Mouse (Mus musculus) embryonic facial prominence, embryonic 12.5 days (tissue): ENCODE results near the gene Phactr4. TPM values are rescaled to one million over a fixed set of nuclear protein-coding genes. Genes with fewer than 3 reads are reported as not detected.

Source experiments
- ATAC-seq: fragments of 200-750 bp; cut with Nextera tagmentation; 2 replicates; pipeline ENCODE4 v1.8.0; 2017; ENCODE audit not compliant: insufficient number of reproducible peaks, insufficient read depth, low FRiP score, low TSS enrichment
- H3K27ac ChIP-seq: fragments of 300-500 bp; sonication (generic); 2 replicates; pipeline ENCODE4 v1.5.1; 2016; ENCODE audit warnings: mild to moderate bottlenecking
- H3K27me3 ChIP-seq: fragments of 300-500 bp; sonication (generic); 2 replicates; pipeline ENCODE4 v1.6.1; 2016; ENCODE audit warnings: mild to moderate bottlenecking, moderate library complexity
- H3K36me3 ChIP-seq: fragments of 300-500 bp; sonication (generic); 2 replicates; pipeline ENCODE4 v1.6.1; 2016; ENCODE audit warnings: mild to moderate bottlenecking
- H3K4me1 ChIP-seq: fragments of 300-500 bp; sonication (generic); 2 replicates; pipeline ENCODE4 v1.6.1; 2016
- H3K4me2 ChIP-seq: fragments of 300-500 bp; sonication (generic); replicated peaks from 2 replicates; pipeline ENCODE4 v1.6.1; 2016; ENCODE audit warnings: mild to moderate bottlenecking, moderate library complexity
- H3K4me3 ChIP-seq: fragments of 300-500 bp; sonication (generic); 2 replicates; pipeline ENCODE4 v1.5.1; 2016; ENCODE audit warnings: mild to moderate bottlenecking
- H3K9ac ChIP-seq: fragments of 300-500 bp; sonication (generic); 2 replicates; pipeline ENCODE4 v1.6.1; 2016; ENCODE audit warnings: mild to moderate bottlenecking, moderate library complexity
- H3K9me3 ChIP-seq: fragments of 300-500 bp; sonication (generic); 2 replicates; pipeline ENCODE4 v1.6.1; 2016; ENCODE audit warnings: mild to moderate bottlenecking, moderate library complexity
- WGBS: fragments of 180-500 bp; shearing (Covaris S2); methylation state at CpG from one replicate; pipeline ENCODE4 v1.1.7; 2016; 5-methylcytosine and 5-hydroxymethylcytosine counted together
- polyA plus RNA-seq: library from polyadenylated mRNA; unstranded; fragments of >200 nt; fragmentation: Nextera tagmentation; extraction: Ambion mirVana; gene quantifications from 2 replicates; pipeline ENCODE4 v1.2.1, GENCODE M21; 2016

Gene Phactr4
- polyA plus RNA-seq, 1 experiment from 2014 or later: 22.9 TPM

GRCm38 (mm10) chr4:132409587-132410229 is 12.6 kb downstream of the Phactr4 start:
- H3K27me3 ChIP-seq: no peaks in the 10 kb centered on the region

GRCm38 (mm10) chr4:132406393-132407189 is 15.7 kb downstream of the Phactr4 start:
- no peak overlapping the region for H3K9ac ChIP-seq

More at GRCm38 (mm10) chr4:132409587-132410229, 12.6 kb downstream of the Phactr4 start:
- no peak overlapping the region for H3K27ac ChIP-seq
- no peaks in the 10 kb centered on the region for H3K4me1 ChIP-seq
- no peak overlapping the region for H3K9ac ChIP-seq
- ATAC-seq: no peak
- H3K4me2 ChIP-seq: no peak overlapping the region
- WGBS: 91% methylated on average over 4 of the region's 4 CpGs
- no peaks in the 10 kb centered on the region for H3K9me3 ChIP-seq
- H3K4me3 ChIP-seq: no peak overlapping the region
- H3K36me3 ChIP-seq: peaks cover 13% of the 10 kb centered on the region; the same call in 1 of the 2 replicates

DNA sequence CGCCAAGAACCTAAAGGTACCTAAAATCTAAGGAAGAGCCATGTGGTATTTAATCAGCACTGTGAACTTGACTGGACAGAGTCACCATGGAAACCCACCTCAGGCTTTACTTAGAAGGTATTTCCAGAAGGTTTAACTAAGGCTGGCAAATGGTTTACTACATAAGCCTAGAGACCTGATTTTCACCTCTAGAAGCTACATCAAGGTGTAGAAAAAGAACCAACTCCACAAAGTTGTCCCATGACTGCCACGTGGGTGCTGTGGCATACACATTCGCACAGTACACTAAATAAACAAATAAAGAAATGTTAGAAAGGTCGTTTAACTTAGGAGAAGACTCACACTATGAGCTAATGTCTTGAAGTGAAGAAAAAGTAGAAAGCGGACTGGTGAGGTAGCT is 17.7 kb downstream of the Phactr4 start:
- no peaks in the 10 kb centered on the region for H3K36me3 ChIP-seq
- no peak overlapping the region for H3K4me2 ChIP-seq
- H3K27ac ChIP-seq: no peak overlapping the region
- no peak for ATAC-seq
- no peaks in the 10 kb centered on the region for H3K4me1 ChIP-seq
- no peak overlapping the region for H3K9ac ChIP-seq
- H3K27me3 ChIP-seq: no peaks in the 10 kb centered on the region
- 86% methylated on average over 5 of the region's 5 CpGs for WGBS
- no peaks in the 10 kb centered on the region for H3K9me3 ChIP-seq
- no peak overlapping the region for H3K4me3 ChIP-seq

More at GRCm38 (mm10) chr4:132406393-132407189, 15.7 kb downstream of the Phactr4 start:
- H3K9me3 ChIP-seq: no peaks in the 10 kb centered on the region
- no peak overlapping the region for H3K27ac ChIP-seq
- 0 out of 2 replicates have a peak, but pooled peaks cover 5% of the 10 kb centered on the region for H3K36me3 ChIP-seq
- H3K4me3 ChIP-seq: no peak overlapping the region
- no peak for ATAC-seq
- H3K4me1 ChIP-seq: no peaks in the 10 kb centered on the region
- H3K27me3 ChIP-seq: no peaks in the 10 kb centered on the region
- WGBS: 80% methylated on average over 13 of the region's 13 CpGs
- no peak overlapping the region for H3K4me2 ChIP-seq

DNA sequence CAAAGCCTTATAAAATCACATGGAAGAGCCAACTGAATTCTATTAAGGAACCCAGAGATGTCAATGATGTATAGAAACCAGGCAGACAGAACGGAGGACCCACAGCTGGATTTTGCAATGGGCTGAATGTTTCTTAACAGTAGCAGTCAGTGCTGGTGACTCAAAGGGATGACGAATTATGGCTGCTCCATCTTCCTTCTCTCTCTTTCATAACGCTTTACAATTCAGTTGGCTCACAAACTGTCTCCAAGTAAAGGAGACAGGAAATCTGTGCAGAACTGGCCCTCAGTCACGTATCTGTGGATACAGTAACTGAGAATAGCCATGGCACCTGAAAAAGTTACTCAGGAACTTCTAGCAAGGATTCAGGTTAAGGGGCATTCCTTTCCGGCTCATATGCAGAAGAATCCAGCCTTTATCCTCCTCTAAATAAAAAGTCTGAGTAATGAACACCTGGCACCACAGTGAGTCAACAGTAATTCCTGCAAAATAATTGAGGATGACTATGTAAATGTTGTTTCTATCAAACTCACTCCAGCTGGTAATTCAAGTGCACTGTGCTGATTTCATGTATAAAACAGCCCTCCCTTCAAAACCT is 19.1 kb downstream of the Phactr4 start:
- Histone ChIP-seq H3K36me3 (no peaks in the 10 kb centered on the region), H3K9ac (no peak overlapping the region), H3K4me2 (no peak overlapping the region), H3K4me1 (peaks cover 10% of the 10 kb centered on the region), H3K4me3 (no peak overlapping the region), H3K27ac (no peak overlapping the region), H3K9me3 (no peaks in the 10 kb centered on the region), H3K27me3 (no peaks in the 10 kb centered on the region)
- ATAC-seq: no peak
- WGBS: 81% methylated on average over 5 of the region's 5 CpGs

DNA sequence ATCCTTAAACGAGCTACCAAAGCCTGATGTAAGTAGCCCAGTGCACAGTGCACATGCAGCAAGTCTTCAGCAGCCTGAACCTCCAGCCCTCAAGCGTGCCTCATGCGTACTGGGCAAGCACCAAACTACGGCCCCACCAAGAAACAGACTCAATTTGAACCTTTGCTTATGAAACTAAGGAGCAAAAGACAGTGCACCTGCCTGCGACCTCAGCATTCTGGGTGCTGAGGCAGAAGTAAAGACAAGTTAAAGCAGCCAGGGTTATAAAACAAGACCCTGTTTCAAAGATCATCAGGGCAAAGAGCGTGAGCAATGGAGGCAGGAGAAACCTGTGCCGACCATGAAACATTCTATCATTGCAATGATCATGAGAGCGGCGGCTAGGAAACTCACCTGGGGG is 21.3 kb downstream of the Phactr4 start:
- no peak overlapping the region for H3K9ac ChIP-seq
- ATAC-seq: no peak

GRCm38 (mm10) chr4:132398863-132399262 is 23.4 kb downstream of the Phactr4 start:
- Histone ChIP-seq H3K9me3 (no peaks in the 10 kb centered on the region), H3K4me3 (no peak overlapping the region), H3K4me2 (no peak overlapping the region), H3K36me3 (no peaks in the 10 kb centered on the region), H3K4me1 (peaks cover 15% of the 10 kb centered on the region), H3K9ac (no peak overlapping the region), H3K27me3 (no peaks in the 10 kb centered on the region), H3K27ac (no peak overlapping the region)
- no peak for ATAC-seq
- 59% methylated on average over 5 of the region's 5 CpGs for WGBS

More for the DNA sequence above, 21.3 kb downstream of the Phactr4 start:
- Histone ChIP-seq H3K27ac (no peak overlapping the region), H3K36me3 (no peaks in the 10 kb centered on the region), H3K4me1 (peaks cover 15% of the 10 kb centered on the region), H3K4me2 (no peak overlapping the region), H3K4me3 (no peak overlapping the region), H3K9me3 (no peaks in the 10 kb centered on the region), H3K27me3 (no peaks in the 10 kb centered on the region)
- 94% methylated on average over 9 of the region's 9 CpGs for WGBS

GRCm38 (mm10) chr4:132398045-132398774 is 24.1 kb downstream of the Phactr4 start:
- Histone ChIP-seq H3K36me3 (no peaks in the 10 kb centered on the region), H3K4me3 (peak overlapping the region; percentile 9; the same call in 1 of the 2 replicates), H3K9ac (no peak overlapping the region), H3K27me3 (no peaks in the 10 kb centered on the region), H3K4me1 (peaks cover 15% of the 10 kb centered on the region), H3K4me2 (peak overlapping the region; percentile 35), H3K27ac (peak overlapping the region; percentile 31; the same call in 1 of the 2 replicates), H3K9me3 (no peaks in the 10 kb centered on the region)
- 32% methylated on average over 11 of the region's 11 CpGs for WGBS
- ATAC-seq: 0 out of 2 replicates have a peak, but pooled peaks have one; percentile 67

GRCm38 (mm10) chr4:132397120-132397519 is 25.2 kb downstream of the Phactr4 start:
- Histone ChIP-seq H3K9ac (no peak overlapping the region), H3K36me3 (no peaks in the 10 kb centered on the region), H3K4me3 (no peak overlapping the region), H3K4me2 (no peak overlapping the region), H3K9me3 (no peaks in the 10 kb centered on the region), H3K4me1 (peaks cover 15% of the 10 kb centered on the region), H3K27me3 (no peaks in the 10 kb centered on the region), H3K27ac (no peak overlapping the region)
- ATAC-seq: no peak
- 83% methylated on average over 3 of the region's 3 CpGs for WGBS

- H3K36me3 ChIP-seq: no peaks in the 10 kb centered on the region
- no peak overlapping the region for H3K27ac ChIP-seq
- H3K4me2 ChIP-seq: no peak overlapping the region
- H3K9ac ChIP-seq: no peak overlapping the region
- H3K9me3 ChIP-seq: no peaks in the 10 kb centered on the region
- no peak for ATAC-seq
- 93% methylated on average over 7 of the region's 7 CpGs for WGBS
- peaks cover 15% of the 10 kb centered on the region for H3K4me1 ChIP-seq
- no peak overlapping the region for H3K4me3 ChIP-seq
- H3K27me3 ChIP-seq: no peaks in the 10 kb centered on the region
These were observed 26.0 kb downstream of the Phactr4 start for GRCm38 (mm10) chr4:132396251-132396650.

DNA sequence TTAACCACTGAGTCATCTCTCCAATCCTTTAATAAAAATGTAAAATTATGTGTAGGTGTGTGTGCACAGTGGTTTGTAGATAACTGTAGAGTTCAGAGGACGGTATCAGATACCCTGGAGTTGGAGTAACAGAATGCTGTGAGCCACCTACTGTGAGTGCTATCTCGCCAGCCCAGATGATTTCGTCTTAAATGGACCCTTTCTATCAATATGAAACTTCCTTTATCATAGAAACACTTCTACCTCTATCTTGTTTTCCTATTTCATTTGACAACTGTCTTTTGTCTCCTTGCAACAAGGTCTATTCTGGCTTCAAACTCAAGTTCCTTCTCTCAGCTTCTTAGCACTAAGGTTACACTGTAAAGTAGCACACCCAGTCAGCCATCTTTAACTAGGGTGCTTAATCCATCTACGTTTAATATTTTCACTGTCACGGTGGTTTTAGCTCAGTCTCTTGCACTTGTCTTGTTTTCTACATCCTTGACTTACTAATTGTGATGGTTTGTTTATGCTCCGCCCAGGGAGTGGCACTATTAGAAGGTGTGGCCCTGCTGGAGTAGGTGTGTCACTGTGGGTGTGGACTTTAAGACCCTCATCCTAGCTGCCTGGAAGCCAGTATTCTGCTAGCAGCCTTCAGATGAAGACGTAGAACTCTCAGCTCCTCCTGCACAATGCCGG is 31.1 kb downstream of the Phactr4 start:
- H3K4me1 ChIP-seq: no peaks in the 10 kb centered on the region
- no peak for ATAC-seq
- WGBS: 92% methylated on average over 8 of the region's 8 CpGs

DNA sequence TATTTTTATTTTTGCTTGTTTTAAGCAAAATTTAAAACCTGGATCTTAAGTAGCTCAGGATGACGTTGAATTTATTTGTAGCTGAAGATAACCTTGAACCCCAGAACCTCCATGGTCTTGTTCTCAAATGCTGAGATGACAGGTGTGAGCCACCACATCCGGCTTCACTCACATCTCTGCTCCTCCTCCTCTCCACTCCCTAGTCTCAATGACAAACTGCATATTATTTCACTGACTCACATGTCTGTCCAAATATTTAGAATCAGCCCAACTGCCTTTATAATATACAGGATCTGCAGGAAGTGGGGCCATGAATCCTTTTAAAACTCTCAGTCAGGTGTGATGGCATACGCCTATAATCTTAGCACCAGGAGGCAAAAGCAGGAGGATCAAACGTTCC is 33.0 kb downstream of the Phactr4 start:
- Histone ChIP-seq H3K4me2 (no peak overlapping the region), H3K9me3 (no peaks in the 10 kb centered on the region), H3K9ac (no peak overlapping the region), H3K4me3 (no peak overlapping the region), H3K27me3 (no peaks in the 10 kb centered on the region), H3K27ac (no peak overlapping the region), H3K36me3 (peaks cover 23% of the 10 kb centered on the region), H3K4me1 (no peaks in the 10 kb centered on the region)
- ATAC-seq: no peak
- 85% methylated on average over 4 of the region's 4 CpGs for WGBS

More for the DNA sequence above, 31.1 kb downstream of the Phactr4 start:
- Histone ChIP-seq H3K9me3 (no peaks in the 10 kb centered on the region), H3K27me3 (no peaks in the 10 kb centered on the region), H3K36me3 (peaks cover 6% of the 10 kb centered on the region), H3K27ac (no peak overlapping the region), H3K4me2 (no peak overlapping the region), H3K4me3 (no peak overlapping the region), H3K9ac (no peak overlapping the region)
